Mouse (Mus musculus) spleen, adult 2 months (tissue): Measurements from ENCODE around the gene Dip2b.

ENCODE experiments used
- CTCF ChIP-seq: fragments of 200-500 bp; IDR thresholded peaks from 2 replicates; pipeline ENCODE4 v1.5.1; 2011; ENCODE audit warnings: mild to moderate bottlenecking, inconsistent platforms; ENCODE audit not compliant: insufficient read depth, insufficient read length, insufficient replicate concordance; ENCODE audit errors: extremely low read depth
- POLR2A ChIP-seq: fragments of 200-500 bp; IDR thresholded peaks from 2 replicates; pipeline ENCODE4 v1.6.1; 2011; ENCODE audit warnings: low read depth, low read length, inconsistent platforms

DNA sequence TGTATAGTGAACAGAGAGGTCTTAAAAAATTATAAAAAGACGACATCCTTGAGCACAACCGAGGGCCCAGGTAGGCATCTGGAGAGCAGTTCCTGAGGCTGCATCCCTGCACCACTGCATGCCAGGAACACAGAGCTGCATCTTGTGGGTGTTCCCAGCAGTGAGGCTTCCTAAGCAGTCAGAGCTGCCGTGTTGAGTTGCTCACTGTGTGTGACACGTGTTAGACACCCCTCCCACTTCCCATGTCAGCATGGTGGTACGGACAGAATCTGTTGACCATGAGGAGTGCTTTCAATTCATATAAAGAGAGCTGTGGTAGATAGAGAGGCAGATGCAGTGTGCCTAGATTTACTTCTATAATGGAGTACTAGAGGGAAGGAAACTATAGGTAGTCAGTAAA, 218.8 kb downstream of the Dip2b start:
- TF ChIP-seq POLR2A, result no peak
- no peak for TF ChIP-seq CTCF
